Mouse (Mus musculus): ENCODE results near the gene Fam160a1. TPM values are rescaled to one million over a fixed set of nuclear protein-coding genes. Genes with fewer than 3 reads are reported as not detected.

Fam160a1 gene
- polyA plus RNA-seq (2016; fragmentation: Nextera tagmentation; extraction: Ambion mirVana) = 0.64 and 1.1 TPM in 2 replicates

DNA sequence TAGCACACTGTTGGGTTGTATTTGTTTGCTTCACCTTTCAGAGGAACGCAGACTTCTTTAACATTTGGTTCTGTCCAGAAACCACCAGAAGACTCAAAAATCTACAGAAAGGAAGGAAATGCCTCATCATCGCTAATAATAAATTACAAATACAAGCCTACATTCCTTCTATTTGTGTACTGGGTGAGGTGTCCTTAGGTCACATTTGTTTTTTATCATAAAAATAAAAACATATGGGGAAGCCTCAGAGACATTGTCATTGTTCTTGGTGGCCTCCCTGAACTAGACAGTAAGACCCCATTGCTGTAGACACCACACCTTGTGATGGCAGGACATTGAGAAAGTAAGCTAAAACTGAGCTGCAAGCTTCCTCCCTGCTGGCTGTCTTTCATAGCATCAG lies at the start of gene Fam160a1:
Gene Fam160a1, minus strand, starts transcription at position 101 of the 400 bp plus-strand sequence.
- no peaks in the 10 kb centered on the region for H3K9me3 ChIP-seq
- WGBS = 82% methylated on average over 2 of the region's 2 CpGs
- H3K27me3 ChIP-seq (ENCODE audit: insufficient read depth, poor library complexity, severe bottlenecking) = no peaks in the 10 kb centered on the region

DNA sequence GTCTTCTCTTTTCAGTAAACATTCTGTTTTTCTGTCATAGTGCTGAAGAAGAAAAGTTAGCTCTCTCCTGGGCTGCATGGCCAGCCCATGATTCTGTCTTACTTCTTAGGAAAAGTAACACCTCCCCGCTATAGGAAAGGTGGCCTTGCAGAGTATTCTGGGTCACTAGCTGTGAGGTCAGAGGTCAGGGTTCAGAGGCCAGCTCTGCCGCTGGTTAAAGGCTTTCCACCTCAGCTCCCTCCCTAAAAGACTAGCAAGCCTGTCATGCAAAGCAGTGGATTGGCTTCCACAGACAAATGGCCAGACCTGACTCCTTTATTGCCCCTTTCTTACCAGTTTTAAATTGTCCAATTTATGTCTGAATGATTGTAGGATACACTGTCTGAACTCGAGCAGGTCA lies 46.9 kb upstream of the Fam160a1 start:
- Histone ChIP-seq H3K4me3 (no peak overlapping the region), H3K36me3 (no peaks in the 10 kb centered on the region), H3K4me1 (replicated peaks) (peaks cover 6% of the 10 kb centered on the region), H3K27me3 (ENCODE audit: insufficient read depth, poor library complexity, severe bottlenecking) (no peaks in the 10 kb centered on the region), H3K9me3 (peaks cover 3% of the 10 kb centered on the region; the same call in 1 of the 2 replicates), H3K27ac (no peak overlapping the region)
- 15% methylated on average over 3 of the region's 3 CpGs for WGBS
- peak; percentile 12 for DNase-seq (ENCODE audit: low spot score)

More for the DNA sequence above, at the start of gene Fam160a1:
- Histone ChIP-seq H3K4me1 (replicated peaks) (peaks cover 5% of the 10 kb centered on the region; the same call in 1 of the 2 replicates), H3K36me3 (no peaks in the 10 kb centered on the region), H3K4me3 (no peak within 1 kb of the TSS), H3K27ac (no peak within 1 kb of the TSS)
- DNase-seq (ENCODE audit: low spot score) = no peak

DNA sequence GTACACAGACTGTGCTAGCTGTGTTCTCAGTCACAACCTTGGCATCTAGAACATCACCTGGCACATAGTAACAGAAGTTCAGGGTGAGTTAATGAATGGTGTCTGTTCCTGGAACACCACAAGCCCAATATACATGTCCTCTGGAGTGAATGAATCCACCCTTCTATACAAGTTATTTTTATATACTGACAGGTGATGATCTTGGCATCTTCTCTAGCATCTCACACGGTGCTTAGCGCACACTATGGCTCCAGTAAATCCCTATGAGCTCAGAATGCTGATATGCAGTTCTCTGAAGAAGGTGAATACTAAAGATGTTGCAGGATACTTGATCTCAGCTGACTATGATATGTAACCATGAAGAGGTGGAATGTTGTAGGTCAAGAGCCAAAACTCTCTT lies 45.8 kb upstream of the Fam160a1 start:
- peaks cover 14% of the 10 kb centered on the region for H3K4me1 ChIP-seq (replicated peaks)

DNA sequence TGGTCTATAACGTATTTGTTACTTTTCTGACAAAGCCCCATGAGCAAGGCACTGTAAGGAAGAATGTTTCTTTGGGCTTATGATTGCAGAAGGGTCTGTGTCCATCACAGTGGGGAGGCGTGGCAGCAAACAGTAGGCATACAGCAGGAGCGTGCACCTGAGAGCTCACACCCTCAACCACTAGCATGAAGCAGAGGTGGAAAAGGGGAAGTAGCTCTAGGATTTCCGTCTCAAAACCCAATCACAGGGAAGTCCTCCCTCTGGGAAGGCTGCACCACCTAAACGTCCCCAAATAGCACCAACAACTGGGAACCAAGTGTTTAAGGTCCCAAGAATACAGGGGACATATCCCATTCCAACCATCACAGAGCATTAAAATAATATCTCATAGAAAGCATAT lies 43.9 kb upstream of the Fam160a1 start:
- WGBS = 90% methylated on average over 5 of the region's 5 CpGs
- DNase-seq (ENCODE audit: low spot score) = no peak
- no peaks in the 10 kb centered on the region for H3K9me3 ChIP-seq
- no peaks in the 10 kb centered on the region for H3K36me3 ChIP-seq
- no peak overlapping the region for H3K4me3 ChIP-seq
- peaks cover 20% of the 10 kb centered on the region for H3K4me1 ChIP-seq (replicated peaks)
- no peaks in the 10 kb centered on the region for H3K27me3 ChIP-seq (ENCODE audit: insufficient read depth, poor library complexity, severe bottlenecking)
- H3K27ac ChIP-seq = no peak overlapping the region

More for the DNA sequence above, 45.8 kb upstream of the Fam160a1 start:
- no peak for DNase-seq (ENCODE audit: low spot score)
- 96% methylated on average over 2 of the region's 2 CpGs for WGBS
- no peaks in the 10 kb centered on the region for H3K9me3 ChIP-seq
- no peaks in the 10 kb centered on the region for H3K27me3 ChIP-seq (ENCODE audit: insufficient read depth, poor library complexity, severe bottlenecking)
- H3K4me3 ChIP-seq = no peak overlapping the region
- no peaks in the 10 kb centered on the region for H3K36me3 ChIP-seq
- H3K27ac ChIP-seq = no peak overlapping the region

DNA sequence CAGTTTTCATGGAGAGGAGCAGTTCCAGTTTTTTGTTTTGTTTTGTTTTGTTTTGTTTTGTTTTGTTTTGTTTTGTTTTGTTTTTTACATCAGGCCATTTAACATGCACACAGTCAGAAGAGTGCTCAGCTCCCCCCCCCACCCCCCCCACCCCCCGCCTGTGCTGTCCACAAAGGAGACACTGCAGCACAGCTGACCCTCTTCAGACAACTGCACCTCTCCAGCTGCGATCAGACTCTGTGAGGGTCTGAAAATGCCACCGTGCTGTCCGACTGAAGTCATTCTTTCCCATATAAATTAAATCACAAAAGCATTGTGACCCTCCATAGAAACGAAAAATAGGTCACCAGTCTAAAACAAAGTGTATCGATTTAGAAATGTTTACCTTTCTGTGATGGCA lies 42.2 kb upstream of the Fam160a1 start:
- 51% methylated on average over 6 of the region's 6 CpGs for WGBS
- no peak overlapping the region for H3K4me3 ChIP-seq
- no peaks in the 10 kb centered on the region for H3K9me3 ChIP-seq
- H3K4me1 ChIP-seq (replicated peaks) = peaks cover 20% of the 10 kb centered on the region
- no peak for DNase-seq (ENCODE audit: low spot score)
- no peaks in the 10 kb centered on the region for H3K36me3 ChIP-seq
- H3K27me3 ChIP-seq (ENCODE audit: insufficient read depth, poor library complexity, severe bottlenecking) = no peaks in the 10 kb centered on the region
- no peak overlapping the region for H3K27ac ChIP-seq

DNA sequence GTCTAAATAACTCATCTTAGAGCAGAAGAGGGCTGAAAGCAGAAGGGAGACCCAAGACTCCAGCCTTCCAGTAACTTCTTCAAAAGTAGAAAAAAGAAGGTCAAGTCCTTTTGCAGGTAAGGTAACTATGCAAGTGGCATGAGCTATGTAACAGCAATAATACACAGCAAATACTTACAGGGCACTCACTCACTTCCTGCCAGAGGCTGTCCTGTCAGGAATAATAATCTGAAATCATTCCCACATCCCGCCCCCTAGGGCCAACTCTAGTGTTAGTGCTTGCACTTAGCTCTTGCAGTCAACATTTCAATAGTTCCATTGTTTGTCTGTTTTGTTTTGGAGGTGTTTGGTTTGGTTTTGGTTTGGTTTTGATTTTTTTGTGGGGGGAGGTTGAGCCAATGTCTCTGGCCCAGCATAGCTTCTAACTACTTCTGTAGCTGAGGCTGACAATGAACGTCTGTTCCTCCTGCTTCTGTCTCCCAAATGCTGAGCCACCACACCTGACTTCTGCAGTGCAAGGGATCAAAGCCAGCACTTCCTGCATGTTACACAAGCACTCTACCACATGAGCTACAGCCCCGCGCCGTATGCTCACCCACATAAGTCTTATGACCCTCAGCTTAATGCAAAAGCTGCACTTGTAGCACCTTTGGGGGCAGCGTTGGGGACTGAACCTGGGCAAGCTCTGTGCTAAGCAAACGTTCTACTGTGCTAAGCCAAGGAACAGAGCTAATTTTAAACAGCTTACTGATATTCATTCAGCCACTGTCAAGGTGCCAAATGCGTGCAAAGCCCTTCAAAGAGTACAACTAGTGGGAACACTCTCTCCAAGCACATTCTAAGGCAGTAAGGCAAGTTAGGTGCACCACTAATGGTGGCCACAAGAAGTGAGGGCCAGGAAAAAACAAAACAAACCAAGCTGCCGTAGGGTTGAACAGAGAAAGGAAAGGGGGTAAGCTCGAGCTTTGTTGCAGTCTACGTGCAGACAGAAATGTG lies 41.3 kb upstream of the Fam160a1 start:
- Histone ChIP-seq H3K9me3 (no peaks in the 10 kb centered on the region), H3K27me3 (ENCODE audit: insufficient read depth, poor library complexity, severe bottlenecking) (no peaks in the 10 kb centered on the region), H3K4me1 (replicated peaks) (peaks cover 14% of the 10 kb centered on the region), H3K27ac (no peak overlapping the region; the same call in 1 of the 2 replicates), H3K36me3 (no peaks in the 10 kb centered on the region), H3K4me3 (no peak overlapping the region)
- no peak for DNase-seq (ENCODE audit: low spot score)
- 76% methylated on average over 11 of the region's 11 CpGs for WGBS

DNA sequence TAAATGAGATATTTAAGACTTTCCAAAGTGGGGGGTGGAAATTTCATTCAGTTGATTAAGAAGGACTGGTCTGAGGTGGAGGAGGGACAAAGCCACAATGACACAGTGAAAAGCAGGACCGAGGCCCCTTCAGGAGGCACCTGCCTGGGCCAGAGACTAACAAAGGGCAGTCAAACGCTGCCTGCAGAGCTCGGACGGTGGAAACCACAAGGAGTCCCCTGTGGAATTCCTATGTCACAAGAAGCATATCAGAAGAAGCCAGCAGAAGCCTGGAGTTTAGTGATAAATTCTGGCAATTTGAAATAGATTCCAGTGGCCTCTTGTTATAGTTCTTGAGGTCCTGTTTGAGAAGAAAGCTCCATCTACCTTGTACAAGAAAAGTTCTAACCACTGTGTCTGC lies 40.0 kb upstream of the Fam160a1 start:
- peaks cover 14% of the 10 kb centered on the region for H3K4me1 ChIP-seq (replicated peaks)
- WGBS = 18% methylated on average over 4 of the region's 4 CpGs

DNA sequence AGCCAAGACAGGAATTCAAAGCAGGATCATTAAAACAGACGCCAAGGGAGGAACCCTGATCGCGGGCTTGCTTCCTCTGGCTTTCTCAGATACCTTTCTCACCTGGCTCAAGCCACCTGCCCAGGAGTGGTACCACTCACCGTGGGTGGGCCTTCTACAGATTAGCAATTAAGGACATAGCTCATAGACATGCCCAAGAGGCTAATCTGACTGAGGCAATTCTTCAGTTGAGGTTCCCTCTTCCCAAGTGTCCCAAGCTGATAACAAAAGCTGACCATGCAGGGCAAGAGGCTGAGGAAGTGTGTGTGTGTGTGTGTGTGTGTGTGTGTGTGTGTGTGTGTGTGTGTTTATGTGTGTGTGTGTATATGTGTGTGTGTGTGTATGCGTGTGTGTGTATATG lies 38.9 kb upstream of the Fam160a1 start:
- no peaks in the 10 kb centered on the region for H3K27me3 ChIP-seq (ENCODE audit: insufficient read depth, poor library complexity, severe bottlenecking)
- H3K4me3 ChIP-seq = no peak overlapping the region
- H3K9me3 ChIP-seq = no peaks in the 10 kb centered on the region
- H3K4me1 ChIP-seq (replicated peaks) = peaks cover 14% of the 10 kb centered on the region
- WGBS = 90% methylated on average over 5 of the region's 5 CpGs
- no peak overlapping the region for H3K27ac ChIP-seq
- no peaks in the 10 kb centered on the region for H3K36me3 ChIP-seq
- no peak for DNase-seq (ENCODE audit: low spot score)

More for the DNA sequence above, 40.0 kb upstream of the Fam160a1 start:
- H3K36me3 ChIP-seq = no peaks in the 10 kb centered on the region
- no peak overlapping the region for H3K27ac ChIP-seq
- no peak overlapping the region for H3K4me3 ChIP-seq
- H3K27me3 ChIP-seq (ENCODE audit: insufficient read depth, poor library complexity, severe bottlenecking) = no peaks in the 10 kb centered on the region
- H3K9me3 ChIP-seq = no peaks in the 10 kb centered on the region
- DNase-seq (ENCODE audit: low spot score) = no peak

DNA sequence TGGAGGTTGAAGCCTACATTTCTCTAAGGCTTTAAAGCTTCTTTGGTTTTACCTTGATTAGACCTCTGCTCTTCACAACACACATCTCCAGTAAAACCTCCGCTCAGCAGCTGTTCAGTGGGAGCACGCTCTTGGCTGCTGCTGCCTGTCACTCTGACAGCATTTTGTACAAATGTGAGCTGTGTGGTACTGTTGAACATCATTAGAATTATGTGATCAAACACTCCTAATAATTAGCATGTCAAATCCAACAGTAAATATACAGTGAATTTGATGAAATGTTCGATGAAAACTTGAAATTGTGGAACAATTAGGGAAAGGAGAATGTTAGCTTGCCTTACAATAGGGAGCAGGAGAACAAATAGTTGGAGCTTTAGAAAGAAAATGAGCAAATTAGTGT lies 38.0 kb upstream of the Fam160a1 start:
- 89% methylated on average over 3 of the region's 3 CpGs for WGBS
- Histone ChIP-seq H3K27ac (no peak overlapping the region), H3K36me3 (no peaks in the 10 kb centered on the region), H3K9me3 (no peaks in the 10 kb centered on the region), H3K27me3 (ENCODE audit: insufficient read depth, poor library complexity, severe bottlenecking) (no peaks in the 10 kb centered on the region), H3K4me3 (no peak overlapping the region), H3K4me1 (replicated peaks) (peaks cover 14% of the 10 kb centered on the region)
- no peak for DNase-seq (ENCODE audit: low spot score)

DNA sequence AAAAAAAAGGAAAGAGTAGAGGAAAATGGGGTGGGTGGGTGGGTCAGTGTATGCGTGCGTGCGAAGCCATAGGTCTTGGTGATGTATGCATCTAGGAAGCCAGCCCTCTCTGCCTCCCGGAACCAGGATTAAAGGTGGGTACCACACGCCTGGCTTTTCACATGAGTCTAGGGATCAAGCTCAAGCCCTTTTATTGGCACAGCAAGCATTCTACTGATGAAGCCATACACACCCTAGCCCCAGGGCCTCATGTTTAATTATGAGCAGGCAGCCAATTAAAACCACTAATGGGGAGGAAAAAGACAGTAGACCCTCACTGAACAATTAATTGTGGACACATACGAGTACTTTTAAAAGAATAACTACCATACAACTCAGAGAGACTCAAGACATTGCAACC lies 37.1 kb upstream of the Fam160a1 start:
- 90% methylated on average over 6 of the region's 6 CpGs for WGBS
- Histone ChIP-seq H3K27ac (no peak overlapping the region), H3K9me3 (no peaks in the 10 kb centered on the region), H3K27me3 (ENCODE audit: insufficient read depth, poor library complexity, severe bottlenecking) (no peaks in the 10 kb centered on the region), H3K36me3 (no peaks in the 10 kb centered on the region), H3K4me3 (no peak overlapping the region), H3K4me1 (replicated peaks) (peaks cover 14% of the 10 kb centered on the region)
- no peak for DNase-seq (ENCODE audit: low spot score)

DNA sequence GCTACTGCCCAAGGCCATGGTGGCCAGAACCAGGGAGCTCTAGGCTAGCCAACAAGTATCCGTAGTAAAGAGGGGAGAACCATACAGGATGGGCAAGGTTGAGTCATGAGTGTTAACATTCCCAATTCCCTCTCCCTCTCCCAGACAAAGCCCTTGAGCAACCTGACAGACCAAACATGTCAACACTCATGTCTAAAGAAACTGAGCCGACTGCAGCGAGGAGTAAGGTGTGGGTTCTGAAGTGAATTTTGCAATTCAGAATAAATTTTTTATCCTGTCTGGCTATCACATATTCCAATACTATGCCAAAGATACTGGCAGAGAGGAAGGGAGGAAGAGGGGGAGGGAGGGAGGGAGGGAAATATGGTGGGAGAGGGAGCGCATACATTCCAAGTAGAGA lies 36.6 kb upstream of the Fam160a1 start:
- no peak overlapping the region for H3K27ac ChIP-seq
- WGBS = 92% methylated on average over 4 of the region's 4 CpGs
- H3K9me3 ChIP-seq = no peaks in the 10 kb centered on the region
- peaks cover 12% of the 10 kb centered on the region for H3K4me1 ChIP-seq (replicated peaks)
- no peaks in the 10 kb centered on the region for H3K27me3 ChIP-seq (ENCODE audit: insufficient read depth, poor library complexity, severe bottlenecking)
- no peak overlapping the region for H3K4me3 ChIP-seq
- DNase-seq (ENCODE audit: low spot score) = no peak
- H3K36me3 ChIP-seq = no peaks in the 10 kb centered on the region

DNA sequence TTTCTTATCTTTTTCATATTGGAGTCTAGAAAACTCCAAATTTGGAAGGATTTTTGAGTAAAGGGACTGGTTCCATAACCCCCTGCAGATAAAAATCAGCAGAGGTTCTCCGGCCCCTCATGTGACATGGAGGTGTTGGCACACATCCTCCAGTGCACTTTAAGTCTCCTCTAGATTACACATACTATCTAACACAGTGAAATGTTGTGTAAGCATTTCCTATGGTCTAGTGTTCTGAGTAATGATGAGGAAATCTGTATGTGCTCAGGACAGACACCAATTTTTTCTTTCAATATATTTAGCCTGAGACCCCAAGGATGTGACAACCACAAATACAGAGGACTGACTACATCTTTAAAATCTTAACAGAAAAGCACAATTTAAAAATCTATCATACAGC lies 33.0 kb upstream of the Fam160a1 start:
- no peaks in the 10 kb centered on the region for H3K36me3 ChIP-seq
- H3K4me1 ChIP-seq (replicated peaks) = no peaks in the 10 kb centered on the region
- no peak overlapping the region for H3K4me3 ChIP-seq

DNA sequence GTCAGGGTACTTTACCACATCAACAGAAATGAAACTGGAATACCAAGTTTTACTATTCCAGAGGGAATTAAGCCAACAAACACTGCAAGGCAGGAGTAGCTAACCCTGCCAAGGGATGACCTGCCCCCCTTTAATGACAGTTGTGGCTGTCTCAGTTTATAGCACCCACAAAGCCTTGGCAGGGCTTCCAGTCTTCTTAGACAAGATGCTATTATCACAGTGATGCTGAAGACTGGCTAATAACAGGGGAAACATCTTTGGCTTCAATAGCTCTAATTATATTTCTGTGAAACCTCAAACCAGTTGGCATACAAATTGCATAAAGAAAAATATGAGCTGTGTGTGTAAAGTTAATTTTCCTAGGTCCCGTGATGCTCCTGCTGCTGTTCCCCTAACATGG lies 29.2 kb upstream of the Fam160a1 start:
- no peak for DNase-seq (ENCODE audit: low spot score)
- 94% methylated on average over 1 of the region's 1 CpGs for WGBS
- Histone ChIP-seq H3K27ac (no peak overlapping the region), H3K36me3 (no peaks in the 10 kb centered on the region), H3K4me1 (replicated peaks) (peaks cover 6% of the 10 kb centered on the region; the same call in 1 of the 2 replicates), H3K27me3 (ENCODE audit: insufficient read depth, poor library complexity, severe bottlenecking) (no peaks in the 10 kb centered on the region), H3K9me3 (no peaks in the 10 kb centered on the region), H3K4me3 (no peak overlapping the region)

More for the DNA sequence above, 33.0 kb upstream of the Fam160a1 start:
- WGBS = 92% methylated on average over 1 of the region's 1 CpGs
- DNase-seq (ENCODE audit: low spot score) = no peak
- H3K9me3 ChIP-seq = no peaks in the 10 kb centered on the region
- no peak overlapping the region for H3K27ac ChIP-seq
- H3K27me3 ChIP-seq (ENCODE audit: insufficient read depth, poor library complexity, severe bottlenecking) = no peaks in the 10 kb centered on the region

Data from hindbrain, embryonic 10.5 days (tissue).